Mouse (Mus musculus) lung, postnatal 0 days (tissue): ENCODE measurements at regions not wholly inside any gene's neighbourhood (a gene's known extent, or its start where the extent isn't known, plus 50 kb on each side); places are given as distances from the start of the nearest gene placed in this dataset.

Experiments used
- CTCF ChIP-seq: IDR thresholded peaks from 2 replicates; pipeline ENCODE4 v1.5.1; 2016; ENCODE audit warnings: antibody characterized with exemption, mild to moderate bottlenecking
- EP300 ChIP-seq: IDR thresholded peaks from 2 replicates; pipeline ENCODE4 v1.6.1; 2016; ENCODE audit warnings: antibody characterized with exemption, mild to moderate bottlenecking, control low read depth

- TF ChIP-seq CTCF, result no peak
- TF ChIP-seq EP300, result peak; percentile 77
Measured at GRCm38 (mm10) chr12:45125866-45126265, 51.4 kb upstream of the Stxbp6 start.
